Mouse (Mus musculus): ENCODE data around the gene Prox2.

Prox2 gene

GRCm38 (mm10) chr12:85091190-85091589, 19.4 kb downstream of the Prox2 start:
- DNase-seq = no peak

- no peak for DNase-seq
Measured at GRCm38 (mm10) chr12:85087845-85088244, 22.7 kb downstream of the Prox2 start.

GRCm38 (mm10) chr12:85084941-85085340, 25.6 kb downstream of the Prox2 start:
- DNase-seq = no peak

- DNase-seq = no peak
Measured at GRCm38 (mm10) chr12:85084257-85084656, 26.3 kb downstream of the Prox2 start.

DNA sequence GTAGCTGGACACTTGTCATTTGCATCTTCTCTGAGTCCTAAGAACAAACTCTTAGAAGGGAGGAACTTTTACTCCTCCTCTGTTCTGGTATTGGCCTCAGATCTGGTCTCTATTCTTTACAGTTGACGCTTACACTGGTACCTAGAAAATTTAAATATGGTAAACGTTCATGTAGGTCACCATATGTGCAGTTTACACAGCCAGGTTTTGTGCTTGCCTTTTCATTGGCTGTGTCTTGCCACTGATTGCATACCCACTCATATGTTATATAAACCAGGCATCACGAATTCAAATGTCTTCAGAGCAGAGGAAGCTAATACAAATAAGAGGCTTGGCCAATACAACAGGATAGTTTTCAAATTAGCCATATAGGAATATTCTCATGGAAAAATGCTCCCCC, 33.5 kb downstream of the Prox2 start:
- peak; percentile 48 for DNase-seq

- DNase-seq = no peak
Measured at GRCm38 (mm10) chr12:85071043-85071442, 39.5 kb downstream of the Prox2 start.

GRCm38 (mm10) chr12:85051218-85051617, 59.3 kb downstream of the Prox2 start:
- no peak for DNase-seq

Measured in right cerebral cortex, adult 18-20 months (tissue).